Mouse (Mus musculus) spleen, embryonic (tissue): ENCODE results near the gene Smoc2.

Experiments used
- CTCF ChIA-PET: fragments of 350-600 bp; sonication (Branson Sonifier 250); formaldehyde crosslinking; loops from one replicate; lab custom pipeline; 2022; lab: Charles Lee

Smoc2 gene

DNA sequence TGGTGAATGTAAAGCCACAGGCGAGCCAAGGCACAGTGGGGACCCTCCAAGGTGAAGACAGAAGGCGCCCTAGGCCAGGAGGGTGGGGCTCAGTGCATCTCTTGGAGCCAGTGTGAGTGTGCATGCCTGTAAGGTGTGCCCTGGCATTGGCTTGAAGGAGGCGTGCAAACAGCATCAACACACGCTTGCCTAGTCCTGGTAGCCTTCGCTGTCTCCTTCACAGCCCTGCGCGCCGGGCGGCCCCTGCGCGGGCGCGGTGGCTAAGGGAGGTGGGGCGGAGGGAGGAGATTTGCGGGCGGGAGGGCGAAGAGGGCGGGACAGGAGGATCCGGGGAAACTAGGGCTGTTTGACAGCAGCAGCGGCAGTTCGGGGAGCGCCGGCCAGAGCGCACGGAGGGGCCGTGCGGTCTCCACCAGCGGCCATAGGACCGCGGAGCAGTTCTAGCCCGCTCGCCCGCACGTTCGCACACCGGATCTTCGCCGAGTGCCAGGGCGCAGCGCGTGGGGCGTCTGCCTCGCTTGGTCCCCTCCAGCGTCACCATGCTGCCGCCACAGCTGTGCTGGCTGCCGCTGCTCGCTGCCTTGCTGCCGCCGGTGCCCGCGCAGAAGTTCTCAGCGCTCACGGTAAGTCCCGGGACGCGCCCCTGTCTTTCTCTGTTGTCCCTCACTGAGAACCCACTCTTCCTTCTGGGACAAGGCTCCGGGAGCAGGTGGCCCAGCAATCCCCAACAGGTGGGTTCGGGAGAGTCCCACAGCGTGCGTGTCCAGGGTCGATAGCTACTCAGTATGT, at the start of gene Smoc2:
TSS of gene Smoc2 (plus strand) at position 330 of the 789 bp plus-strand sequence.
- CTCF ChIA-PET, result no interaction called here

- CTCF ChIA-PET, result no interaction called here
These were observed 48.4 kb upstream of the Smoc2 start for GRCm38 (mm10) chr17:14230698-14231430.

DNA sequence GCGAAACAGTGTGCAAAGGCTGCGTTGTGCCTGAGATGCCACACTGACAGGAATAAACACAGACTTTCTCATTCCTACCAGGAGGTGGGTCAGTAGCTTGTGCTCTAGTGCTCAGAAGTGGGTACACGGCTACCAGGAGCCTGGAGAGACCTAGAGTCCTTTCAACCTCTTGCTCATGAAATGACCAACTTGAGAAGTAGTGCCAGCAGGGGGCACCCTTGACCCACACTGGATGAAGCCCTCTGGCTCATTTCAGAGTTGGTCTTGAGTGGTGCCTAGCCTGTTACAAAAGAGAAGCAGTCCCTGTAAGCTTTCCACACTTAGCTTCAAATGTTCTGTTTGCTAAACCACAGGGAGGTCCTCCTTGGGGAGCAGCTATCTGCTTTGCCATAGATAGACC, 46.7 kb upstream of the Smoc2 start:
- CTCF ChIA-PET, result no interaction called here

GRCm38 (mm10) chr17:14233658-14234057, 45.6 kb upstream of the Smoc2 start:
- CTCF ChIA-PET, result no interaction called here

DNA sequence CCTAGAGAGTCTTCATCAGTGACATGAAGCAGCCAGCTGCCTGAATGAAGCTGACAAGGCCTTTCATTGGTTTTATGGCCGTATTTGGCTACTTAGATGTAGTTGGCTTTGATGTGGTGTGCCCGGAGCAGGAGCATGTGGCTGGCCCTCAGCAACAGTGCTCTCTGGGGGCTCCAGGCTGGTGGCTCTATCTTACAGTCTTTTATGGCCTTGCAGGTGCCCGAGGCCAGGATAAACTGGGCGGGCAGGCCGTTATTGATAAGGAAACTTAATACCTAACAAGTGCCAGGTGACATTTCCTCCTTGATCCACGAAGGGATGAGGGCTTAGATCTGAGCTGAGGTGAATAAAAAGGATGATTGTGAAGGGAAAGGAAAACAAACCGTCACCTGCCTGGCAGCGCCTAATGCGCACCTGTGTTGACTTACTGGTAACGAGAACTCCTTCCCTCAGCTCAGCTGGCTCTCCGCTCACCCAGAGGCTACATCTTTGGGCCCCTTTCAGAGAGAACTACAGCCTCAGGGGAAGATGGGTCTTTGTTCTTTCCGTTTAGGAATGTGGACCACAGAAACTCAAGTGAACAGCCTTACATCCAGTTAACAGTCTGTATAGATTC, 44.4 kb upstream of the Smoc2 start:
- CTCF ChIA-PET, result no interaction called here

DNA sequence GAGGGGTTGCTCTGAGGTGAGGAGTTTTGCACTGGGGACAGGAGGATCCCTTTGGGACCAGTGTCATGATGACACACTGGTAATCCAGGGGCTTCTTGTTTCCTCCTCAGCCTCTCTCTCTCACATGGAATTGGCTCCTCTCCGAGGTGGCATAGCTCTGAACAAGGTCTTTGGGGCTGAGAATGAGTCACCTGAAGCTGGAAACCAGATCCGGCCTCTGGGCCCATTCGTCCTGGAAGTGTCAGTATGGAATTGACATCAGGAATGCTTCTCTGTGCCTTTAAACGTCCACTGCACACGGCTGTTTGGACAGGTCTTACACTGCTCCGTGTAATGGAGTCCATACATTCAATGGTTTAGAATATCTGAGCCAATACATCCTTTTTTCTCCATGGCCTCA, 42.2 kb upstream of the Smoc2 start:
- CTCF ChIA-PET, result no interaction called here

GRCm38 (mm10) chr17:14239960-14240359, 39.3 kb upstream of the Smoc2 start:
- CTCF ChIA-PET, result no interaction called here

DNA sequence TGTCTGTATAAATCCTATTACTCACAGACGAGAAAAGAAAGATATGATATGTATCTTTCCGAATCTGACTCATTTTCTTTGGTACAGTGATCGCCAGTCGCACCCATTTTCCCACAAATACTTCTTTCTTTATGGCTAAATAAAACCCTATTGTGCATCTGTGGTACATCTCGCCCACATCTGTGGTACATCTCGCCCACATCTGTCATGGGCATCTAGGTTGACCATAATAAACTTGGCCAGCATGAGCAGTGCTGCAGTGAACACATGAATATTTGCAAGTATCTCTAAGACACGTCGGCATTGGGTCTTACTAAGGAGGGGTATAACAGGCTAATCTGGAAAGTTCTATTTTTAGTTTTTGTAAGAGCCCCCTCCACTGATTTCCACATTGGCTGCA, 36.7 kb upstream of the Smoc2 start:
- CTCF ChIA-PET, result interaction anchor here (0.5 kb wide), 1 partner anchor 700 kb away, joined by 3 read pairs; no protein-coding TSS in a partner anchor

- CTCF ChIA-PET, result no interaction called here
These were observed 34.9 kb upstream of the Smoc2 start for GRCm38 (mm10) chr17:14244195-14244965.

- CTCF ChIA-PET, result no interaction called here
These were observed 33.0 kb upstream of the Smoc2 start for GRCm38 (mm10) chr17:14246266-14246665.

DNA sequence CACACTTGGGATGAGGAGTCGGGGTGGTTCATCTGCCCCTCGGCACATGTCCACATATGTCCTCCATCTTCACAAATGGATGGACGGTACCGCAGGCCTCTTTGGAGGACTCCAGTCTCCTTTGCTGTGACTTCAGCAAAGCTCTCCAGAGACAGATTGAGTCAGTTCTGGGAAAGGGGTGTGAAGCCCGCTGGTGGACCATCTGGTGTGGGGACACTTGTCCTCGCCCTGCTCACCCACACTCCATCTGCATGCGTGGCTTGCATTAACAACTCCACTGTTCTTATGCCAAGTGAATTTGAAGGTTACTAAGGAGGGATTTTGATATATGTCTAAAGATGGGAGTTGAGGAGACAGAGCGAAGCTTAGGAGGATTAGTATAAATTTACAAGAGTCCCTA, 31.4 kb upstream of the Smoc2 start:
- CTCF ChIA-PET, result no interaction called here

DNA sequence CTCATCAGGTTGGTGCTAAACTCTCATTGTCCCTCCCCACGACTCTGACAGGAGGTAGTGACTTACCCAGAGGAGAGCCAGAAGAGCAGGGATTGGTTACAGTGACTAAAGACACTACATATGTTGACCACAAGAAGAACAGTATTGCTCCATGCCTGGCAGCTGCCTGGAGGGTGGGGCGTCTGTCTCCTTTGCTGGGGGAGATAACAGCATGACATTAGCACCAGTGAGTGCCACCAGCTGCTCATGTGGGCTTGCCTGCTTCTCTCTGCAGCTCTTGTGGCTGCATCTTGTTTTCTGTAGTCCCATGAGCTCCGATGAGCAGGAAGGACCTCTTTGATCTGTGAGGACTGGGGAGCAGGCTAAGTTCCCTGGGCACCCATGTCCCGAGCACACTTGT, 29.7 kb upstream of the Smoc2 start:
- CTCF ChIA-PET, result no interaction called here

- CTCF ChIA-PET, result no interaction called here
These were observed 28.9 kb upstream of the Smoc2 start for GRCm38 (mm10) chr17:14250401-14250800.

DNA sequence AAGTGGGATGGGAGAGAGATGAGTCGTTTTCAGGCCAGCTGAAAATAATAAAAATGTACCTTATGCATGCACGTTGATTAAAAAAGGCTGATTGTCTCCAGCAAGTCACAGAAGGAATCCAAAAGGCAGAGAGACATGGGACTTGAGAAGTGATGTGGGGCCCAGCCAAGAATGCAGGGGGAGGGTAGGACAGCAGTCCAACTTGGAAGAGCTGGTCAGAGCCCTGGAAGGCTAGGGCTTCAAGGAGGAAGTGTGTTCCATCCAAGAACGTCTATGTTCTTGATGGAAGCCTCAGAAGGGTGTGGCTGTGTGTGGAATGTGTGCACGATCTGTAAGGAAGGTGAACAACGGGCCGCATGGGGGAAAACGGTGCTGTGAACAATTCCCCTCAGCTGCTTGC, 26.9 kb upstream of the Smoc2 start:
- CTCF ChIA-PET, result no interaction called here

DNA sequence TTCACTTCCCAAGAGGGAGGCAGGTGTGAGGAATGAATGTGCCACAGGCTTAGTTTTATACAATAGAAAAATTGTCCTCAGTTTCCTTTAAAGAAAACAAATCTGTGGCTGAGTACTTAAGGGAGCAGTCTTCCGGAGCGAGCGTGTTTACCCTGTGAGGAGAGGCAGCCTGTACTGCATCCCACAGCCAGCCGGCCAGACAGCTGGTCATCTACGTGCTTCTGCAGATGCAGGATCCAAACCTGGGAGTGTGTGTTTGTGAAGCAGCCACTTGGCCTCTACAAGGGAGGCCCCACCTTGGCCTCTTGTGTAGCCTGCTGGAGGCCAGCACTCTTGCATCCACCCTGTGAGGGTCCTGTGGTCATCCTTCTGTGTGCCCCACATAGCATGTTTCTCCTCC, 24.7 kb upstream of the Smoc2 start:
- CTCF ChIA-PET, result interaction anchor here (1.1 kb wide), 1 partner anchor 43 kb away, joined by 3 read pairs; no protein-coding TSS in a partner anchor

DNA sequence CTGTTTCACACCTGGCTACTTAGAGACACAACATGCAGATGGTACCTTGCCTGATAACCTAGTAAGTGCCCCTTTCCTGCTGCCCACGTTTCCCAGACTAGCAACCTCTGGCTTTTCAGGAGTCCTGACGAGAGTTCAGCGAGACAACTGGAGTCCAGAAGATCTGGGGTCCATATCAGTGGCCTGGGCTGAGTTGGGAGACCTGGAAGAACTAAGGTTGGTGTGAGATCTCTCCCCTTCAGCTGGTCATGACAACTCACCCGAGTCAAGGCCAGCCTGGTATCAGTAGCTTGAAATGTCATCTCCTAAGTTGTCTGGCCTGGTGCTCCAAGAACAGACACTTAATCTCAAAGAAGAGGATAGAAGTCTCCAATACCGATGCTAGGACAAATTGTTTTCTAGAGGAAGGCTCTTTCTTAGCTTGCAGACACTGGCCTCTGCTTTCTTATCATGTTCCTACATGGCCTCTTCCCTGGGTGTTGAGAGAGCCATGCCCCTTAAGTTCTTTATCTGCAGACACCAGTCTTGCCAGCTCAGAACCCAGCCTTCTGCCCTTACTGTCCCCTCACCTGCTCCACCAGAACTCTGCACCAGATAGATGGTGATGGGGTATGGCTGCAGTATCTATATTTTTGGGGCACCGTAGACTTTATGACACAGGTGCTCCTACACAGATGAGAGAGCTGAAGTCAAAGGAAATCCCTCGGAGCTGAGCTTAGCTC, 21.3 kb upstream of the Smoc2 start:
- CTCF ChIA-PET, result no interaction called here

- CTCF ChIA-PET, result no interaction called here
These were observed 20.4 kb upstream of the Smoc2 start for GRCm38 (mm10) chr17:14258906-14259305.

DNA sequence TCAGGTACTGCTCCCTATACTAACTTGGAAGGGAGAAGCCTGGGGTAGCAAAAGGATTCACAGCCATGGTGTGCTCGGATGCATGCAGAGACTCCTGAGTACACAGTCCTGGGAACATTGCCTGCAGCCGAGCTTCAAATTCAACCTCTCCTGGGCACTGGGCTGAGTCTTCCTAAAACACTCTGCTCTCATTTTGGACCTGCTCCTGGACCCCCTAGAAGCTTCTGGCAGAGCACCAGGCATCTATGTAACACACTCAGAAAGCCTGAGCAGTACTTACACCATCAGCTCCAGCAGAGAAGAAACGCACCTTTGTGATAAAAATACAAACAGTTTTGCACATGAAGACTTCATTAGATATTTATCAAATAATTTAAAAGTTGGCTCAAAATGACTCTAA, 18.3 kb upstream of the Smoc2 start:
- CTCF ChIA-PET, result no interaction called here

DNA sequence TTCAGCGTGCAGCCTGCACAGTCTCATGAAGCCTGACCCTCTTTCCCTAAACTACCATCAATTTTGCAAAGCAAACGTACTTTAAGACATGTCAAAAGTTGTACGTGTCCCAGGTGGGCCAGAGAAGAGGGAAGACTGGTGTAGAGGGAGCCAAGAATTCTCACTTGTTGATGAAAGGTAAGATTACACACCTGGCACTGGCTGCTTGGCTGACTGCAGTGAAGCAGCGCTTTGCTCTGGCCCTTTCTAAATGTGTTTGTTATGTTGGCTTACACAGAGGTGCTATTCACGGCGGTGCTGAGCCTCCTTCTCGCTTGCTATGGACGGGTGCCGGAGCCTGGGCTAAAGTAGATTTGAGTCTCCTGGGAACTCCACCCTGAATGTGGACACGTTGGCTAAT, 17.1 kb upstream of the Smoc2 start:
- CTCF ChIA-PET, result no interaction called here

DNA sequence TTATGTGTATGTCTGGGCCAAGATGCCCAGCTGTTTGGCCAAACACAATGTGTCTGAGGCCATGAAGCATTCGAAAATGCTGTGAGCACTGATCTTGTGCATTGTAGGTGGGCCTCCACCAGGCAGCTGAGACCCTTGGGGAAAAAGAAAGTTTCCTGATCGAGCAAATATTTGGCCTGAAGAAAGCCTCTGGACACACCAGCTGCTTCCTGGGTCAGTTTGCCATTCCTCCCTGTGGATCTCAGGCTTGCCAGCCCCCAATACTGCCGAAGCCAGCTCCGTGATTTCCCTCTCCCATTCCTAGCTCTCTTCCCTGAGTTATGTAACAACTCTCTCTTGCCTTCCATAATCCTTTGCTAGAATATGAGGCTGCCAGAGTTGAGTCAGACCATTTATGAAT, 11.3 kb upstream of the Smoc2 start:
- CTCF ChIA-PET, result no interaction called here

GRCm38 (mm10) chr17:14273386-14273785, 5.9 kb upstream of the Smoc2 start:
- CTCF ChIA-PET, result no interaction called here
